Mouse (Mus musculus) heart, embryonic 14.5 days (tissue): ENCODE measurements around the gene Slc27a1. TPM values are rescaled to one million over a fixed set of nuclear protein-coding genes. Genes with fewer than 3 reads are reported as not detected.

Experiments used
- ATAC-seq: fragments of 200-750 bp; cut with Nextera tagmentation; 2 replicates; pipeline ENCODE4 v1.8.0; 2017; ENCODE audit warnings: low read depth, moderate TSS enrichment; ENCODE audit not compliant: insufficient number of reproducible peaks, insufficient read depth, low FRiP score
- H3K27ac ChIP-seq, 2 experiments: fragments of 200-500 bp in 1 of 2; fragments of 300-500 bp in 1 of 2; sonication (generic) in 1 of 2; replicated peaks in 1 of 2; 2 replicates each; pipeline ENCODE4 v1.5.1; 2012 to 2014; ENCODE audit warnings: low read depth in 2 of 2, low read length in 2 of 2, control low read depth in 1 of 2, mild to moderate bottlenecking in 1 of 2, mixed read lengths in 1 of 2; ENCODE audit not compliant: control insufficient read depth in 1 of 2, insufficient read depth in 1 of 2
- H3K27me3 ChIP-seq: fragments of 300-500 bp; sonication (generic); 2 replicates; pipeline ENCODE4 v1.6.1; 2014; ENCODE audit warnings: mild to moderate bottlenecking, low read length, control low read depth; ENCODE audit not compliant: control insufficient read depth, insufficient read depth
- H3K36me3 ChIP-seq: fragments of 300-500 bp; sonication (generic); 2 replicates; pipeline ENCODE4 v1.6.1; 2014; ENCODE audit warnings: mild to moderate bottlenecking, control low read depth, low read length, mixed read lengths; ENCODE audit not compliant: control insufficient read depth, insufficient read depth
- H3K4me1 ChIP-seq, 2 experiments: fragments of 200-500 bp in 1 of 2; fragments of 300-500 bp in 1 of 2; sonication (generic) in 1 of 2; 2 replicates each; pipeline ENCODE4 v1.6.1; 2012 to 2014; ENCODE audit warnings: low read length in 2 of 2, control low read depth in 1 of 2, mixed read lengths in 1 of 2; ENCODE audit not compliant: control insufficient read depth in 2 of 2, insufficient read depth in 2 of 2
- H3K4me2 ChIP-seq: fragments of 300-500 bp; sonication (generic); 2 replicates; pipeline ENCODE4 v1.6.1; 2014; ENCODE audit warnings: mild to moderate bottlenecking, low read length
- H3K4me3 ChIP-seq, 2 experiments: fragments of 200-500 bp in 1 of 2; fragments of 300-500 bp in 1 of 2; sonication (generic) in 1 of 2; 2 replicates each; pipeline ENCODE4 v1.5.1; 2012 to 2014; ENCODE audit warnings: low read length in 2 of 2, mild to moderate bottlenecking in 2 of 2, control low read depth in 1 of 2, low read depth in 1 of 2, moderate library complexity in 1 of 2; ENCODE audit not compliant: control insufficient read depth in 1 of 2, insufficient read depth in 1 of 2
- H3K9ac ChIP-seq: fragments of 300-500 bp; sonication (generic); 2 replicates; pipeline ENCODE4 v1.6.1; 2014; ENCODE audit warnings: mild to moderate bottlenecking, low read length
- H3K9me3 ChIP-seq: fragments of 300-500 bp; sonication (generic); 2 replicates; pipeline ENCODE4 v1.6.1; 2016; ENCODE audit warnings: low read length, control low read depth; ENCODE audit not compliant: control insufficient read depth
- WGBS: fragments of 180-500 bp; shearing (Covaris S2); extraction: QIAGEN DNeasy Blood & Tissue Kit; methylation state at CpG from one replicate; pipeline ENCODE4 v1.1.7; 2014; 5-methylcytosine and 5-hydroxymethylcytosine counted together
- polyA plus RNA-seq: library from polyadenylated mRNA; unstranded; fragments of >200 nt; fragmentation: Nextera tagmentation; extraction: Ambion mirVana; gene quantifications from 2 replicates; pipeline ENCODE4 v1.2.1, GENCODE M21; 2014

Slc27a1 gene
- polyA plus RNA-seq, 1 experiment from 2014 or later, result 14.6 TPM

- Histone ChIP-seq H3K9ac (no peak overlapping the region), H3K9me3 (no peaks in the 10 kb centered on the region), H3K36me3 (no peaks in the 10 kb centered on the region), H3K27ac (no peak overlapping the region), H3K4me2 (no peak overlapping the region), H3K4me1 (peaks cover 9 to 12% of the 10 kb centered on the region in 2 experiments; a peak in 3 of 4 replicates), H3K4me3 (no peak overlapping the region), H3K27me3 (peaks cover 35% of the 10 kb centered on the region)
- ATAC-seq, result no peak
- WGBS, result 67% methylated on average over 7 of the region's 7 CpGs
These were observed 35.3 kb downstream of the Slc27a1 start for GRCm38 (mm10) chr8:71604021-71604420.

DNA sequence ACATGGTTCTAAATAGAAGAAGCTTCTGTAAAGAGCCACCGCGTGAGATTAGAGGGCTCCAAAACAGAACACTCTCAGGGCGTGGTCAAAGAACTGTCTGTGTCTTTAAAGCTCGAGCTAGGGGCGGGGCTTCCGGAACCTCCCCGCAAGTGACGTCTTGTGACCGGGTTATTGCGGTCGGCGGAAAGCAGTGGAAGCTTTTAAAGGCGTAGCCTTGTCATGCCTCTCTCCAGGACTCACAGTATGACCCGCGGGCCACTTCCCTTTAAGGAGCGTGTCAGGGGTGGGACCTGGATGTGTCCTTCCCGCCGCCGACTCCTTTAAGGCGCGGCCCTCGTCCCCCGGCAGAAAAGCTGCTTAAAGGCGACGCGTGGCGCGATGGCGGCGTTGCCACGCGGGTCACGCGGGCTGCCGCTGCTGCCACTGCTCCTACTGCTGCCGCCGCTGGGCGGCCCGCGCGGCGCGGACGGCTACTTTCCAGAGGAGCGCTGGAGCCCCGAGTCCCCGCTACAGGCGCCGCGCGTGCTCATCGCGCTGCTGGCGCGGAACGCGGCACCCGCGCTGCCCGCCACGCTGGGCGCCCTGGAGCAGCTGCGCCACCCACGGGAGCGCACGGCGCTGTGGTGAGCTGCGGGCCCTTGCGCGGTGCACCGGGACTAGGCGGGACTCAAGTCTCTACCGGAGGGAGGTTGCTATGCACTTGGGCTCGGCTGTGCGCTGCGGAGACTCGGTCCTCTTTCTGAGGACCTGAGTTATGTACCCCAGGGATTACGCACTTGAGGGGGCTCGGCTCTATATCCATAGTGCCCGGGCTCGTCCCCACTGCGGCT lies 42.4 kb downstream of the Slc27a1 start, which contains the start of gene Colgalt1:
Gene Colgalt1 (plus strand): TSS at position 177 of the 830 bp plus-strand sequence.
- H3K9ac ChIP-seq, result peak within 1 kb of the TSS; percentile 86
- WGBS, result under 1% methylated on average over 79 of the region's 82 CpGs
- H3K9me3 ChIP-seq, result no peaks in the 10 kb centered on the region
- H3K36me3 ChIP-seq, result peaks cover 33% of the 10 kb centered on the region
- peak within 1 kb of the TSS; percentile 77 to 79 for H3K4me3 ChIP-seq
- peak within 1 kb of the TSS; percentile 65 to 71 for H3K27ac ChIP-seq
- peaks cover 8 to 10% of the 10 kb centered on the region in 2 experiments for H3K4me1 ChIP-seq
- H3K27me3 ChIP-seq, result no peaks in the 10 kb centered on the region
- peak within 1 kb of the TSS; percentile 70 for H3K4me2 ChIP-seq
- peak; percentile 99 for ATAC-seq

GRCm38 (mm10) chr8:71612141-71612540 lies 43.5 kb downstream of the Slc27a1 start:
- H3K9me3 ChIP-seq, result no peaks in the 10 kb centered on the region
- H3K9ac ChIP-seq, result peak overlapping the region; percentile 86
- peaks cover 8 to 10% of the 10 kb centered on the region in 2 experiments for H3K4me1 ChIP-seq
- WGBS, result 35% methylated on average over 5 of the region's 5 CpGs
- H3K4me3 ChIP-seq, result peak overlapping the region; percentile 77 to 79
- H3K27ac ChIP-seq, result no peak overlapping the region
- no peaks in the 10 kb centered on the region for H3K27me3 ChIP-seq
- H3K36me3 ChIP-seq, result peaks cover 44% of the 10 kb centered on the region
- ATAC-seq, result no peak
- H3K4me2 ChIP-seq, result peak overlapping the region; percentile 70

DNA sequence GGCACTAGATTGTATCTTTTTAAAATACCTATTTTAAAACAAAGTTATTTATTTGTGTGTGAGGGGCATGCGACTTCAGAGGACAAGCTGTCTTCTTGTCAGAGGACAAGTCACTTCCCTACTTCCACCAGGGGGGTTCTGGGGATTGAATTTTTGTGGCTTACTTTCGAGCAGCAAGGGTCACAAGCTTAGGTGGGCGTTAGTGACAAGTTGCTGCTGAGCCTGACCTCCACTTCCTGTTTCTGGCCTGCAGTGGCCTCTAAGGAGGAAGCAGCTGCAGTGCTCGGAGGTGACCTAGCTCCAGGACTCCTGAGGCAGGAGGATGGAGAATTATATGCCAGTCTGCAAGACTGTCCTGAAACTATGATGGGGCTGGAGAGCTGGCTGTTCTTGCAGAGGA lies 44.7 kb downstream of the Slc27a1 start:
- Histone ChIP-seq H3K4me3 (no peak overlapping the region), H3K27me3 (no peaks in the 10 kb centered on the region), H3K4me1 (peaks cover 8 to 10% of the 10 kb centered on the region in 2 experiments), H3K4me2 (no peak overlapping the region), H3K27ac (no peak overlapping the region), H3K9ac (no peak overlapping the region), H3K36me3 (peaks cover 57% of the 10 kb centered on the region), H3K9me3 (no peaks in the 10 kb centered on the region)
- no peak for ATAC-seq
- WGBS, result 54% methylated on average over 4 of the region's 4 CpGs

DNA sequence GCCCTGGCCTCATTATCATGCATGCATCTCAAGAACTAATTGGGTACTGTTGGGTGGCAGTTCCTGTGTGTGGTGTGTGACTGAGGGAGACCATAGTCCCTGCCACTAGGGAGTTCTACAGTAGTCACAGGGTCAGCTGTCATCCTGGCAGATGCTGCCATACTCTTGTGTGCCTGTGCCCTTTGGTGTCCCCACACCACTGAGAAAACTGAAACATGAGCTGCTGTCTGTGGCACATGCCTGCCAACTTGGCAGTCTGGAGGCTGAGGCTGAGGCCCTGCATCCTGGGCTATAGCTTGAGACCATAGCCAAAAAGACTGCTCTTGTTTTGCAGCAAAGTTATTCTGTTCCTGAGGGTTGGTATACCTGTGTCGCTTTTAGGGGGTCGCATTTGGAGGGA lies 51.1 kb downstream of the Slc27a1 start:
- Histone ChIP-seq H3K9me3 (peaks cover 28% of the 10 kb centered on the region), H3K4me2 (no peak overlapping the region), H3K27me3 (no peaks in the 10 kb centered on the region), H3K27ac (no peak overlapping the region), H3K4me3 (no peak overlapping the region), H3K36me3 (peaks cover 98% of the 10 kb centered on the region), H3K9ac (no peak overlapping the region), H3K4me1 (no peaks in the 10 kb centered on the region)
- WGBS, result 95% methylated on average over 2 of the region's 2 CpGs
- ATAC-seq, result no peak

GRCm38 (mm10) chr8:71625088-71625487 lies 56.4 kb downstream of the Slc27a1 start:
- Histone ChIP-seq H3K4me3 (no peak overlapping the region), H3K9me3 (peaks cover 28% of the 10 kb centered on the region), H3K4me1 (peaks cover 18 to 23% of the 10 kb centered on the region in 2 experiments; a peak in 3 of 4 replicates), H3K4me2 (no peak overlapping the region), H3K36me3 (peaks cover 61% of the 10 kb centered on the region), H3K27me3 (peaks cover 5% of the 10 kb centered on the region), H3K27ac (no peak overlapping the region), H3K9ac (no peak overlapping the region)
- ATAC-seq, result no peak
- WGBS, result 71% methylated on average over 1 of the region's 1 CpGs

- Histone ChIP-seq H3K4me1 (peaks cover 18 to 23% of the 10 kb centered on the region in 2 experiments; a peak in 3 of 4 replicates), H3K9ac (no peak overlapping the region), H3K4me3 (no peak overlapping the region), H3K36me3 (peaks cover 44% of the 10 kb centered on the region), H3K9me3 (peaks cover 21% of the 10 kb centered on the region), H3K27me3 (peaks cover 9% of the 10 kb centered on the region), H3K27ac (peak overlapping the region in 1 of 2 experiments; percentile 80; a peak in 2 of 4 replicates), H3K4me2 (no peak overlapping the region)
- ATAC-seq, result no peak
- 88% methylated on average over 9 of the region's 9 CpGs for WGBS
These were observed 58.1 kb downstream of the Slc27a1 start for GRCm38 (mm10) chr8:71626753-71627152.
